Mouse (Mus musculus) layer of hippocampus, postnatal 10 days (tissue): ENCODE data around the gene Frmd4a. TPM values are rescaled to one million over a fixed set of nuclear protein-coding genes. Genes with fewer than 3 reads are reported as not detected.
A peak's percentile ranks its signal among the peaks of the same experiment; 100 is the strongest.
"Not testable (repeated sequence)": the region's sequence is repeated elsewhere in the genome, so short reads cannot be mapped to it uniquely, and the experiment has no call there.

Experiments
- DNase-seq, 2 experiments: peaks; one replicate each; pipeline ENCODE4 v3.0.0; 2021; ENCODE audit warnings: low spot score in 2 of 2
- total RNA-seq, 2 experiments: library from RNA; stranded (reverse); gene quantifications; 2 replicates each; pipeline ENCODE4 v1.2.3; 2021

Frmd4a gene
- total RNA-seq, 2 experiments from 2014 or later = 114 to 128 TPM

DNA sequence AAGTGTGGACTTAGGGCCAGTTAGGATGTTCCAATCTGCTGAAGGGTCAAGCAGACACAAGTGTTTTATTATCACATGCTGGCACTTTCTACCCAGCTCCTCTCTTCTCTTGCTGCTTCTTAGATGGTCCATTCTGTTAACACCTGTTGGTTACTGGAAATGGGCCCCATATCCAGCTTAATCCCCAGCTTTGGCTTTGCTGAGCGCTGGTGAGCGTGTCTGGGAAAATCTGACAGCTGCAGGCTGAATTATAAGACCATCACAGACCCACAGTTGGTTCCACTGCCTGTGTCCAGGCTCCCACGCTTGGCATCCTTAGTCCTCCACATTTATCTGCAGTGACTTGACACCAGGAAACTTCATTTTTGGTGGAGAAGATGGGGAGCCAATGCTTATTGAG lies 589.0 kb downstream of the Frmd4a start:
- no peak for DNase-seq

DNA sequence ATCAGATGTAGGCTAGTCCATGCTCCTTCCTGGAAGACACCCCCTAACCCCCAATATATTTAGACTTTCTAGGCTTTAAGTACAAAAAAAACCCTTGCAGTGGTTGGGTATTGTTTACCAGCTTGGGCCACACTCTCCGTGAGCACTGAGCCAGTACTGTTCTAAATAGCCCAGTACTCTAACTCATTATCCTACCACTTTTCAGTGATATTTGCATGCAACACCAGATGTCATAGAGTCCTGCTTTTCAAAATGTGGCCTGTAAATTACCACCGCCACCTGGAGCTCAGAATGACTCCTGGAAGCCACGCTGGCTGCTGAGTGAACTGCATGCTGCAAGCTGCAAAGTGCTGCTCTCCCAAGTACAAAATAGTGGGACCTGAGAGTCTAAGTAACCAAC lies 590.7 kb downstream of the Frmd4a start:
- DNase-seq = no peak

DNA sequence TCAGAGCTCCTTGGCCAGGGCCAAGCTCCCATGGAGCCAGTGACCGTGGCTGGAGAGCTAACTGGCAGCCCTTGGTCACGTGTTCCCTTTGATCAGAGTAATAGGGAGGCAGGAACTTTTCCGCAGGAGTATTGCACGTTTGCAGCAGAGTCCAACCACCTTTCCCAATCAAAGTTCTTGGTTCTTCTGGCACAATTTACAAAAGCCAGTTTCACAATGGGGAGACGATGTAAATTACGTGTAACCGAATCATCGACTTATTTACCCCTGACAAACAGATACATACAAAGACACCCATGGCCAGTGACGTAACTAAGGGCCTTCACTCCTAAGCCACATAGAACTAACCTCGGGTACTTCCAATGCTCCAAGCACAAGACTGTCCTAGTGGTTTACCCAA lies 591.9 kb downstream of the Frmd4a start:
- no peak for DNase-seq

DNA sequence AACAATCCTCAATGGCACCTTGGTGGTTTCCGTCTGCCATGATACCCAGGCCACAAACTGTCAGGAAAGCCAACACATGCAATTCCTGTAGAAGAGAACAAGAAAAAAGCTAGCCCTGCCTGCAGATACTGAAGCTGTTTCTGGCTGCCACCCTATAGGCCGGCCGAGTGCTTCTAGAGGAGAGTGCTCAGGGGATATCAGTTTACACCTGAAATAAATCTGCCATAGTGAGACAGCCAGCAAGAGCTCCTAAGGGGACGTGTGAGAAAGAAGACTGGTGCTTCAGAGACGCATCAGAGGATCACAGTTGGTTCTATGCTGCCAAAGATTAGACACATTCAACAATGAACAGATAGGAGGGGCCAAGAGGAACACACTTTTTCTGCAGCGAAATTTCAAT lies 593.8 kb downstream of the Frmd4a start:
- no peak for DNase-seq

DNA sequence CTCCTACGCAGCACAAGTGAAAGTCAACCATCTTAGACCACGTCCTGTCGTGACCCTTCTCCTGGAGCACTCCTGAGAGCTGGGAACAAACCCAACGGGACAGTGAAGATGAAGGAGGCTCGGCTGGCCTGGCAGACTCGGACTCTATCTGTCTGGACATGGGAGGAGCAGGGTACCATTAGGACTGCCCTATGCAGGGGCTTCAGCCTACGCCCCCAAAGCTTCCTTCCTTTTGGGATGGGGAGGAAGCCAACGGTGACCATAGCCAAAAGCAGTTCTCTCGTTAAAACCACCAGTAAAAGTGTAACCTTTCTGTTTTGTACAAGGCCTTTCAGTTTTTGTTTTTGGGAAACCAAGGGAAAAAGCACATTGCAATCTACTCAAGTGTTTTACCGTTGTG lies 594.2 kb downstream of the Frmd4a start:
- DNase-seq = no peak

DNA sequence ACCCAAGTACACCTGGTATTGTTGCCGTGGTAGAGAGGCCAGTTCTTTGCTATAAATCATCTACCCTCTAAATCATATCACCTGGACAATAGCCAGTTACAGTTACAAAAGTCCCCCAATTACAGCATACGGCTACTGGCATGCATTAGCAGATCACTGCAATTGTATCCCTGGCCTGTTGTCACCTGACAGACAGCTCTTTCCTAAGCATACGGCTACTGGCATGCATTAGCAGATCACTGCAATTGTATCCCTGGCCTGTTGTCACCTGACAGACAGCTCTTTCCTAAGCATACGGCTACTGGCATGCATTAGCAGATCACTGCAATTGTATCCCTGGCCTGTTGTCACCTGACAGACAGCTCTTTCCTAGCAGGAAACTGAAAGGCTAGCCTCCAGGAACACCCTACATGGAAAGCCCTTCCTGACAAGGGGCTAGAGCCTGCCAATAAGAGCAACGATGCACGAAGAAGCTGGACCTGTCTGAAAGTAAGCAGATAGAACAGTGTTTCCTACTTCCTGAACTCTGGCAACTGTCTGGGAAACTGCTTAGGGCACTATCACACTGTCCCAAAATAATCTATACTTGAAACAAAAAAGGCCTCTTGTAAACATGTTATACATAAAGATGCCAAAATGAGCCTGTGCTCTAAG lies 596.9 kb downstream of the Frmd4a start:
- DNase-seq = not testable (repeated sequence)

DNA sequence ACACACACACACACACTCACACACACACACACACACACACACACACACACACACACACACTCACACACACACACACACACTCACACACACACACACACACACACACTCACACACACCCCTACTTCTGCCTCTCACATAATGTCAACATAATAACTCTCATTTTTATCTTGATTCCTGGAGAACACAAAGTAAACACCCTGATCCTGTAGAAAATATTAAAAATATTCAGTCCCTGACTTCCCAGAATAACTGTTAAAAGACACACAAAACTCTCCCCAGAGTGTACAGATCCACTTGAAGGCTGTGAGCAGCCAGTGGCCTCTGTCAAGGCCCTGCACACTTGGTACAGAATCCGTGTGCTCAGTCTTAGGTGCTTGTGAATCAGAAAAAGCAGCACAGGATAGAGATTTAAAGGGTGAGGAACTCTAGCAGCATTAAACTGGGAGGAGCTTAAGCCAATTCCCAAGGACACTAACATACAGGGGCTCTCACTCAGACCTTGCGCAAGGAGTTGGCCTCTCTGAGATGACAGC lies 597.6 kb downstream of the Frmd4a start:
- no peak for DNase-seq

DNA sequence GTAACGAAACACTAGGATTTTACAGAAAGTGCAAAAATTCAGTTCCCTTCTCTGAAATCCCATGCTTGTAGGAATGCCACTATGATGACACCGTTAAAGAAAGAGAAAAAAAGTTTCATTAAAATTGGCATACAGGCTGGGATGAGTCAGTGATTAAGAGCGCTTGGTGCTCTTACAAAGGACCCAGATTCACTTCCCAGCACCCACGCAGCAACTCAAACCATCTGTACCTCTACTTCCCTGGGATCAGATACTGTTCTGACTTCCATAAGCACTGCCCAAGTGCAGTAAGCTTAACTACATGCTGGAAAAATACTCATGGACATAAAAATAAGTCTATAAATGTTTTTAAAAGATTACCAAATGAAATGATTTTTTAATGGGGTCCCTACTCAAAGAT lies 599.5 kb downstream of the Frmd4a start:
- DNase-seq = no peak

DNA sequence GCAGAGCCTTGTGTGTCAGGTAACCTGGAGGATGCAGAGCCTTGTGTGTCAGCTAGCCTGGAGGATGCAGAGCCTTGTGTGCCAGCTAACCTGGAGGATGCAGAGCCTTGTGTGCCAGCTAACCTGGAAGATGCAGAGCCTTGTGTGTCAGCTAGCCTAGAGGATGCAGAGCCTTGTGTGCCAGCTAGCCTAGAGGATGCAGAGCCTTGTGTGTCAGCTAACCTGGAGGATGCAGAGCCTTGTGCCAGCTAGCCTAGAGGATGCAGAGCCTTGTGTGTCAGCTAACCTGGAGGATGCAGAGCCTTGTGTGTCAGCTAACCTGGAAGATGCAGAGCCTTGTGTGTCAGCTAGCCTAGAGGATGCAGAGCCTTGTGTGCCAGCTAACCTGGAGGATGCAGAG lies 601.6 kb downstream of the Frmd4a start:
- not testable (repeated sequence) for DNase-seq

DNA sequence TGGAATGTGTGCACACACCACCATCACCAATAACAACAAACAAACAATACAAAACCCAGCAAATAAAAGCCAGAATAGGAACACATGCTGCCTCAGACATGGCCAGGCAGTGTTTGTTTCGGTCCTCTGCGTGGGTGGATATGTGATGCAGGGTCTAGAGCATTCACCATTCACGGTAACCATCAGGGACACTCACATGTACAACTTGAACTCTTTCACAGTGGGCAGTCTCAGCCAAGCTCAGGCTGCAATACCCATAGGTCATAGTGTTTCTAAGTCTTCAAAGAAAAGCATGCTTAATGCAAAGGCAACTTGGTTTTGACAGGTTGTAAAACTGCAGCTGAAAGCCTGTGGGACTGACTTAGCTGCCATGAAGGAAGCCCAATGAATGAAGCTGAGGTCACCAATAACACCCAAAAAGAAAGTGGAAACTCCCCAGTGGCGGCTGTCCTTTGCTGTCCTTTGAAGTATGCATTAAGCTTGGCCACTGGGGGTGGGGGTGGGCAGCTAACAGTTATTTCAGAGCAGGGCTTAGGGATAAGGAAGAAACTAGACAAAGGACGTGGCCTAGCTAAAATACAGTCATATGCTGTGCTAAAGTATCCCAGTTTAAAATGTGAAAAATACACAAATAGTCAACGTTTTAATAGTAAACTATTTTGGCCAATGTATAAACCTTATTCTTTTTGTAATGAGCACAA lies 602.5 kb downstream of the Frmd4a start:
- DNase-seq = no peak

DNA sequence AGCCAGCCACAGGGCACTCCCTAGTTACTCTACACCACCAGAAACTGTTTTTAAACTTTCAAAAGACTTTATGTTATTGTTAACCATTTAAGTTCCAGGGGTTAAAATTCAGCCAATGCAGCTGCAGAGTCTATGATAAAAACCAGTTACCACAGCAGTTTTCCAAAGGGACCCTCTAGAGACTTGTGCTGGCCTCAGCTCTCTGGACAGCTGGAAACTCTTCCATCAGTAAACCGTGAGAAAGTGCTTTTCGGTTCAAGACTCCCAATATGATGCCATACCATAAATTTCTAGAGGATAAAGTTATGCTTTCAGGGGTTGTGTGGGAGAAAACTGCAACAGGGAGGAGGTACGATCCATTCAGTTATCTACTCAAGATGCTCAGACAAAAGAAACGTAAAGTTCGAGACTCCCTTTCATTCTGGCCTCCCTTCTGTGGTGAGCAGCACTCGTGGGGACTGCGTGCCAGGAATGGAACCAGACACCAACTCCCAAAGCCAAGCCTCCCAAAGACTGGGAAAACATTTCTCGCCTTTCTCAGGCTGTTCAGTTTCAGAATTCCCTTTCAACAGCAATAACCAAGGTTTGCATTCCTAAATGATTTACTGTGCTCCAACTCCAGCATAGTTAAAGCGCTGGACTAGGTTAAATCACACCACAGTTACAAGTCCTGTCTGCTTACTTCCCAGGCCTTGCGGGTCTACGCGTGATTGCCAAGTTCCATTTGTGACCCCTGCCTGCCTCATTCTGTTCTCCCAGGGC lies 603.3 kb downstream of the Frmd4a start:
- DNase-seq = no peak

DNA sequence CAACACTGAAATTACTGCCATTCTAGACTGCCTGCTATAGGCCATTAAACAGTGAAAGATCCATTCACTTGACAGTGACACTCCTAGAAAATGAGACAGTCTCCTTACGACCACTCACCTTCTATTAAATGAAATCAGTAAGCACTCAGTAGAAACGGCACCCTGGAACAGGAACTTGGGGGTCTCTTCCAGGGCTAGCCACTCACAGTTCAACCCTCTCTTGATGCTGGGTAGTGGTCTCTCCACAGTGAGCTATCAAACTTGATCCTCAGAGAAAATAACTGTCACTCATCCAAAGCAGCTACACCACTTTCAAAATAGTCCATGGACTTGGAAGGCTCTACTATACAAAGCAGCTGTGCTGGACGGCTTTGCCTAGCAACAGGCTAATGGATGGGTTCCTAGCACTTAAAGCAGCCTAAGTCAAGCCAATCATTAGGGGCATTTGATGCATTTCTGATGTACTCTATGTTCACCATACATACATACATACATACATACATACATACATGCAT lies 604.0 kb downstream of the Frmd4a start:
- no peak for DNase-seq

DNA sequence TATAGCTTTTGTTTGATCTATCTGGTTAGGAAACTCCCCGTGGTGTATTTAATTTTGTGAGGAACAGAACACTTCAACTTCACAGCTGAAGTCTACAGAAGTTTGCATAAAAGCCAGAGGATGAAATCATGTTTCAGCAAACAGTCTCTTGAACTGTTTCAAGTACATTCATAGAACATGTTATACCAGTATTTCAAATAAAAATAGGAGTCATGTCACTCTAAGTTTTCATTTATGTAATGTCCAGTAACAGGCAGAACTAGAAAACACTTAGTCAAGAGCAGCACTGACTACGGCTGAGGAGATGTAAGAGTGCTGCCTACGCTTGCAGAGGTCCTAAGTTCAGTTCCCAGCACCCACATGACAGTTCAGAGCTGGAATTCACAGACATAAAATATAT lies 609.4 kb downstream of the Frmd4a start:
- DNase-seq = no peak

DNA sequence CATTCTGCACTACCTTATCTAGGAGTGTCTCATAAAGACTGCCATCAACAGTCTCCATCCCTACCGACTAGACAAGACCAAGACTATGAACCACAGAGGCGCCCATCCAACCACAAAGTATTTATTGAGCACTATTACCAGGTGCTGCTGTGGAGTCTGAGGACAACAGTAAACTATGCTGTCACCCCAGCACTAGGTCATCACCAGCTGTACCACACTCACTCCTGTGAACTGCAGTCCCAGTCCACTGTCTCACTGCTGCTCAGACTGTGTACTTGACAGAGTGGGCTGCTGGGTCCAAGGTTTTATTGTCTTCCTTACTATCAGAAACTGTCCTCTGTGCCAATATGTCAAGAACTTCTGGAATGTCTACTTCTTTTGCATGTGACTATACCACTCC lies 611.4 kb downstream of the Frmd4a start:
- no peak for DNase-seq

DNA sequence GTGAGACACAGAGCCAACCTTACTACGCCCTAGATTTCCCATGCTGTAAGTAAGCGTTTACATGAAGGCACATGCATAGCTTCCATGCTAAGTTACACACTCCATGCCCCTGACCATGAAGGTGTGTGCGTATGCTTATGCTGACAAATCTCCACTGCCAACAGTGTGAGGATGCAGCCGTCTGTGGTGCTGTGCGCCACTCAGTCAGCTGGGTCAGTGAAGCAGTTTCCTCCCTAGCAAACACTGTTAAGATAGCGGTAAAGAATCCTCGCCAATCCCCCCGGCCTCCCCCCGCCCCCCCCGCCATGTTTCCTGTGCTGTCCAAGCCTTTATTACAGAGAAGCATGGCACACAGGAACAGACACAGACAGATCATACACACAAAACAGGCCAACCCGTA lies 612.0 kb downstream of the Frmd4a start:
- DNase-seq = no peak

DNA sequence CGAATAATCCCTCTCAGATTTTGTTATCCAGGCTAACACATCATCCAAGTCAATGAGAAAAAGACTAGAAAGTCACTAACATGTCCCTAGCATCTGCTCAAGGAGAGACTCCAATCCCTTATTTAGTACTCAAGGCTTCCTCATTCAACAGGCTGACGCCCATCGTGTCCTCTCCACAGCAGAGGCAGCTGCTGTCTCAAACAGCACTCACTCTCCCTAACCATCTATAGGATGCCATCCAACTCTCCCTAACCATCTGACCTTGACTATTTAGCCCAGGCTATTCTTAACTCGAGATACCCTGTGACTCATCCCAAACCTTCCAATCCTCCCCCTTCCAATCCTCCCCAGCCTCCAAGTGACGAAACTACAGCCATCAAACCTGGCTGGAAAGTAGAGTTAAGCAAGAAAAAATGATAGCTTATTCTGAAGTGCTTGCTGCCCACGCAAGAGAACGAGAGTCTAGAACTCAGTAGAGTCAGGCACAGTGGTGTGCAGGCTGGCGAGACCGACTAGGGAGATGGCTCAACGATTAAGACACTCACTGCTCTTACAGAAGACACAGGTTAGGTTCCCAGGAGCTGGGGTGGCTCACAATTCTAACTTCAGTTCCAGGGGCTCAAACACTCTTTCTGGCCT lies 612.8 kb downstream of the Frmd4a start:
- no peak for DNase-seq

DNA sequence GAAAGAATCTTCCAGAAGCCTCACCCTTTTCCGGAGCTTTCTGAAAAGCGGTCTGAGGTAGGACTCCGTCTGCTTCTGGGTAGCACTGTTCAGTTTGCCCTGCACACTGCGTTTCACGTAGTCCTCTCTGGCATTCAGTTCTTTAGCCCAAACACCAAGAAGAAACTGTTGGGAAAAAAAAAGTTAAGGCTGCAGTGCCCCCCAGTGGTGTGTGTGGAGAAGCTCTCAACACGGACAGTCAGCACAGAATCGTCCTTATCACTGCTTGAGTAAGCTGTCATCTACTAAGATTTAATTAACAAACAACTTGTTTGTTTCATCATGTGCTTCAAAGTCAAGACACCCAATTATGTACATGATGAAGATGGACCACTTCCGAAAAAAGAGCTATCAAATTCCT lies 618.3 kb downstream of the Frmd4a start:
- DNase-seq = peak in 1 of 2 experiments; percentile 62

DNA sequence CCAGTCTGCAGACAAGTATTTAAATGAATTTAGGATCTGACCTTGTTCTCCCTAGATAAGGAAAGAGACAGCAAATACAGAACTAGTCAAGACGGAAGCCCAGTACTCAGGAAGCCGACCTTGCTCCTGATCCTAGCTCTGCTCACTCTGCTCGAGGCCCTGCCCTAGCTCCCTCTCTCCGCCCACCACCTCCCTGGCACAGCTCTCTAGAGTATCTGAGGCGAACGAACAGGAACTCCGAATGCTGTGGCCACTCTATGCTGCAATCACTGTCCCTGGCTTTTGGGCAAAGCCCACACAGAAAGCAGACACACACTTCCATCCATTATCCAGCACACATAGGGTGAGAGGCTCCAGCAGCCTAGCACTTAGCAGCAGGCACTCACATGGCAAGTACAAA lies 619.1 kb downstream of the Frmd4a start:
- no peak for DNase-seq

DNA sequence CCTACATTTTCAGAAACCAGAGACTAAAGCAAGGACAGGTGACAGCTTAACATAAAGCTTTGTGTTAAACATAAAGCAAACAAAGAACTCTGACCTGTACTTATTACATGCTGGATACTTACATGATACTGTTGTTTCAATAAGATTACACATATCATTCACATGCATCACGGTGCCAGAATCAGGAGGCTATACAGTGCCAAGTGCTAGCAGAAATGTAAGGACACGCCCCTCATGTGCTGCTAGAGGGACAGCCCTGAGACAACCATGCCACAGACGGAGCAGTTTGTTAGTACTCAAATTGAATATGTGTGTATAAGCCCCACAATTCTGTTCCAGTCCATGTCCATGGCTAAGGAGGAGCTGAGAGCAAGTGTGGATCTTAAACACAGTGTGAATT lies 620.7 kb downstream of the Frmd4a start:
- no peak for DNase-seq

DNA sequence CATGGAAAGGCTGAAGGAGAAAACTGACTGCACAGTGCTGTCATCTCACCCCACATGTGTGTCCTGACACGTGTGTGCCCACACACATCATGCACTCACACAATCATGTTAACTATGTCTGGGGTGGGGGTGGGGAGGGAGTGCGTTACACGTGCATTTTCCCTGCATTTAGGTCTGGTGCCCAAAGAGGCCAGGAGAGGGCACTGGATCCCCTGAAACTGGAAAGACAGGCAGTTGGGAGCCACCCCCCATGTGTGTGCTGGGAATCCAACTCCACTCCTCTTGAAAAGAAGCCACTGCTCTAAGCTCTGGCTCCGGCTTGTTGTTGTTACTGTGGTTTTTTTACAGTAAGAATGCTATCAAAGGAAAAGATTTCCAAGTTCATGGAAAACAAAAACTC lies 627.5 kb downstream of the Frmd4a start:
- no peak for DNase-seq

DNA sequence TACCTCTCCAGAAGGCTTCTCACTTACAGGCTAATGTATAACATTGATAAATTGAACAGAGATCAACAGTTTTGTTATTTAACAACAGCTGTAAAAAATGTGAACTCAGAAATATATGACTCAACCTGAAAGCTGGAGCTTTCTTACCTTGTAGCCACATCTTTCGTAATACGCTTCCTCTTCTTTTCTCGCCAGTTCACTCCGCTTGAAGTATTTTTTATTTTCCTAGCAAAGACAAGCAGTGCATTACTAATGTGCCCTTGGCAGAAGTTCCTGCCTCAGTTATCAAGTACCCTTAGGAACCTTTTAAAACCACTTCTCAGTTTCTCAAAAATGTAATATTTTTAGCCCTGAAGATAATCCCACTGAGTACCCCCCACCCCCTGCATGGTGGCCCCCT lies 630.6 kb downstream of the Frmd4a start:
- no peak for DNase-seq

DNA sequence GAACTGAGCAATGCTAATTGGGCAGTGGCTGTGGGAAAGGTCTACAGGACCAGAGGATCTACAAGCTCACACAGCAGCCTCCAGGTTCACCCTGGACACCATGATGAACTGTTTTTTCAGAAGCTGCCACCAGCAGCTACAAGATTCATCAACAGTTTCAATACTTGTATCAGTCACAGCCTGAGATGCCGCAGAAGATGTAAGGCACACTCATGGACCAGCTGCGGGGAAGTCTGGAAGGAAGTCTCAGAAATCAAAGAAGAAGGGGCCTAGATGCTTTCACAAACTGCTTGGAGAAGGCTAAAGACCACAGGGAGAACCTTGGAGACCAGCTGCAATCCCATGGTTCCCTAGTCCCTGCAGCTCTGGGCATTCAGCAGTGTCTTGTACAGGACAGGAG lies 632.1 kb downstream of the Frmd4a start:
- DNase-seq = no peak
